Mouse (Mus musculus): Measurements from ENCODE around the gene Prkab1.

Gene Prkab1

GRCm38 (mm10) chr5:115977266-115977665 is 47.0 kb downstream of the Prkab1 start:
- DNase-seq, result no peak

- DNase-seq, result no peak
Measured at GRCm38 (mm10) chr5:115976446-115976845, 47.9 kb downstream of the Prkab1 start.

GRCm38 (mm10) chr5:115975672-115976071 is 48.6 kb downstream of the Prkab1 start:
- no peak for DNase-seq

GRCm38 (mm10) chr5:115971236-115971635 is 53.1 kb downstream of the Prkab1 start:
- no peak for DNase-seq
